Mouse (Mus musculus) thymus, adult 2 months (tissue): ENCODE measurements around the gene Alyref.

Source experiments
- CTCF ChIP-seq: fragments of 200-500 bp; IDR thresholded peaks from 2 replicates; pipeline ENCODE4 v1.5.1; 2012; ENCODE audit warnings: mild to moderate bottlenecking, control low read depth, low read length, moderate library complexity, borderline replicate concordance; ENCODE audit not compliant: control insufficient read depth, poor library complexity, insufficient read depth; ENCODE audit errors: extremely low read depth
- POLR2A ChIP-seq: fragments of 200-500 bp; IDR thresholded peaks from 2 replicates; pipeline ENCODE4 v1.6.1; 2012; ENCODE audit warnings: mild to moderate bottlenecking, low read length, control low read depth, moderate library complexity; ENCODE audit not compliant: control insufficient read depth, poor library complexity, insufficient read depth; ENCODE audit errors: extremely low read depth

DNA sequence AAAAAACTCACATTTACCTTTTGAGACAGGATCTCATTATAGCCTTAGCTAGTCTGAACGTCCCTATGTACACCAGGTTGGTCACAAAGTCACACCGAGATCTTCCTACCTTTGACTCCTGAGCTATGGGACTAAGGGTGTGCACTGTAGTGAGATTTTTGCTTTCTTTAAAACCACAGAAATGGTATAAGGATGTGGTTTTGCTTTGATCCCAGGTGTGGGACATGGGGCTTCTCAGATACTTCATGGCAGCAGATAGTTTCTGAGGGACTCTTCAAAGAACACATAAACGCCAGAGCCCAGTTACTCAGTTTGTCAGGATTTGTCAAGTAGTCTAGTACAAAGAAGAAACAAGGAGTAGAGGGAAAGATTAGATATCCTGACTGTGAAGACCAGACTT is 2.6 kb upstream of the Alyref start:
- TF ChIP-seq POLR2A (no peak), CTCF (no peak)
